Mouse (Mus musculus) ES-E14 (cell line): ENCODE data around the gene Abhd2.

ENCODE experiments used
- CHD2 ChIP-seq: IDR thresholded peaks from 2 replicates; pipeline ENCODE4 v1.6.1; 2014; ENCODE audit warnings: mild to moderate bottlenecking, low read depth, low read length, inconsistent platforms
- HCFC1 ChIP-seq: IDR thresholded peaks from 2 replicates; pipeline ENCODE4 v1.6.1; 2012; ENCODE audit warnings: low read length, inconsistent platforms, borderline replicate concordance; ENCODE audit not compliant: insufficient read depth
- MAFK ChIP-seq: IDR thresholded peaks from 2 replicates; pipeline ENCODE4 v1.6.1; 2014; ENCODE audit warnings: mild to moderate bottlenecking, low read depth, low read length, inconsistent platforms; ENCODE audit not compliant: insufficient read depth
- ZC3H11A ChIP-seq: IDR thresholded peaks from 2 replicates; pipeline ENCODE4 v1.6.1; 2012; ENCODE audit warnings: low read depth, mild to moderate bottlenecking, inconsistent platforms, low read length, borderline replicate concordance
- ZNF384 ChIP-seq: IDR thresholded peaks from 2 replicates; pipeline ENCODE4 v1.6.1; 2012; ENCODE audit warnings: low read depth, low read length, inconsistent platforms

GRCm38 (mm10) chr7:79316069-79316695 lies 43.2 kb downstream of the Abhd2 start:
- TF ChIP-seq CHD2 (no peak), HCFC1 (no peak), MAFK (no peak), ZC3H11A (no peak), ZNF384 (no peak)
